Mouse (Mus musculus) layer of hippocampus, adult 2 months (tissue): ENCODE results near the gene Tub. TPM values are rescaled to one million over a fixed set of nuclear protein-coding genes. Genes with fewer than 3 reads are reported as not detected.

Experiments used
- DNase-seq, 2 experiments: peaks; one replicate each; pipeline ENCODE4 v3.0.0; 2022; ENCODE audit warnings: low spot score in 2 of 2
- H3K27ac ChIP-seq: fragments of 200-600 bp; 2 replicates; pipeline ENCODE4 v1.8.1; 2022
- H3K4me3 ChIP-seq: fragments of 200-600 bp; 2 replicates; pipeline ENCODE4 v1.8.1; 2022; ENCODE audit warnings: mild to moderate bottlenecking
- CTCF ChIP-seq: fragments of 200-600 bp; conservative IDR thresholded peaks from 2 replicates; pipeline ENCODE4 v1.8.1; 2022; ENCODE audit warnings: antibody characterized with exemption, mild to moderate bottlenecking, moderate library complexity
- long read RNA-seq, 2 experiments: library from polyadenylated mRNA; stranded (forward); transcript quantifications; one replicate each; pipeline ENCODE4 v2.0.0; 2021; ENCODE audit warnings: borderline mapping rate in 2 of 2
- total RNA-seq, 2 experiments: library from RNA; stranded (reverse); gene quantifications; 2 replicates each; pipeline ENCODE4 v1.2.3; 2021

Tub gene
- 100 to 1,000 TPM; 179 to 198 TPM for total RNA-seq
- long read RNA-seq, experiment 1, full-length matches to known transcripts, result 15 of 83 reads
- long read RNA-seq, experiment 1, partial matches to known transcripts, result 22 of 83 reads
- long read RNA-seq, experiment 1, other reads (novel, unspliced or antisense), result 46 of 83 reads
- long read RNA-seq, experiment 2, full-length matches to known transcripts, result 34 of 128 reads
- long read RNA-seq, experiment 2, partial matches to known transcripts, result 27 of 128 reads
- long read RNA-seq, experiment 2, other reads (novel, unspliced or antisense), result 67 of 128 reads

DNA sequence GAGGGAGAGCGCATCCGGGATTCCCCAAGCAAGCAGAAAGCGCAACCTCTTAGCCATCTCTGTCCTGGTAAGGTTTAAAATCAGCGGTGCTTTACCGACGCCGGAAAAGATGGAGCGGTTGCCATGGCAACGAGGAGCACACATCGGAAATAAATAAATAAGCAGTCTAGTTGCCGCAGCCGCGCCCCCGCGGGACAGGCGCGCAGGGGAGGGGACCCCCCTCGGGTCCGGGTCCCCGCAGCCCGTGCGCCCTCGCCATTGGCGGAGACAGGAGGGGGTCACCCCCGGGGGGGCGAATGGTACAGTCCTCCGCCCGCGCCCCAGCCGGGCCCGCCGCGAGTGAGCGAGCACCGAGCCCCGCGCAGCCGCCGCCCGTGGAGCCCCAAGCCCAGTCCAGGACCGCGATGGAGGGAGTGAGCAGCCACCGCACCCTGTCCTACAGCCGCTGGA is at the start of gene Tub:
Gene Tub (plus strand): TSS at position 27 of the 450 bp plus-strand sequence.
- peak; percentile 78 to 80 for DNase-seq
- Histone ChIP-seq H3K27ac (peak within 1 kb of the TSS; percentile 95), H3K4me3 (peak within 1 kb of the TSS; percentile 73)
- TF ChIP-seq CTCF, result no peak

DNA sequence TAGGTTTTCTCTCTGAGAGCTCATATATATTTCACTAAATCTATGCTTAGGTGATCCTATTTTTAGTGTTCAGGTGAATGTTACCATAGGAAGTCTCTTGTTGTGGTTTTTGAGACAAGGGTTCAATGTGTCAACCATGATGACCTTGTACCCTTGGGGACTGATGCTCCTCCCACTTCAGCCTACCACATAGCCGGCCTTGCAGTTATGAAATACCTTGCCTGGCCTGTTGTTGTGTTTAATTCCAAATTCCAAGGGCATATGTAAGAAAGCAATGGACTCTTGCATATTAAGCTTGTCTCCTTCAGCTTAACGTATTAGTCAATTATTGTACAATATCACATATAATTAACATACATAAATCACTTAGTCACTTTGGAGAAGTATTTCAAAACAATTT is 46.2 kb upstream of the Tub start:
- H3K4me3 ChIP-seq, result no peak overlapping the region
- no peak for TF ChIP-seq CTCF
- no peak for DNase-seq
- H3K27ac ChIP-seq, result no peak overlapping the region

DNA sequence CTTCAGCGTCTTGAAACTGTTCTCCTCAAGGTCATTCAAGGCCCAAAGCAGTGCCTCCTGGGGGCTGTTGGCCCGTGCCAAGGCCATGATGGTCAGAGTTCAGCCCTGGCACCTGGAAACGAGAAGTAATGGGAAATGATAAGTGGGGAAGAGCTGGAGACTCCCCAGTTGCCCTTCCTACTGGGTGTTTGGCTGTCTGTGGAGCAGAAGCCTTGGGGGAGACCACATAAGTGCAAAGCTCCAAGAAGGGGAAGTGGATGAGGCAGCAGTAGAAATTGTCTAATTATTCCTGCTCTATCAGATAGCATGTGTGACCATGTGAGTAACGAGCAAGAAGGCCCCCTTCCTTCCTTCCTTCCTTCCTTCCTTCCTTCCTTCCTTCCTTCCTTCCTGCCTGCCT is 23.1 kb upstream of the Tub start:
- Histone ChIP-seq H3K4me3 (no peak overlapping the region), H3K27ac (no peak overlapping the region)
- TF ChIP-seq CTCF, result no peak
- DNase-seq, result no peak

DNA sequence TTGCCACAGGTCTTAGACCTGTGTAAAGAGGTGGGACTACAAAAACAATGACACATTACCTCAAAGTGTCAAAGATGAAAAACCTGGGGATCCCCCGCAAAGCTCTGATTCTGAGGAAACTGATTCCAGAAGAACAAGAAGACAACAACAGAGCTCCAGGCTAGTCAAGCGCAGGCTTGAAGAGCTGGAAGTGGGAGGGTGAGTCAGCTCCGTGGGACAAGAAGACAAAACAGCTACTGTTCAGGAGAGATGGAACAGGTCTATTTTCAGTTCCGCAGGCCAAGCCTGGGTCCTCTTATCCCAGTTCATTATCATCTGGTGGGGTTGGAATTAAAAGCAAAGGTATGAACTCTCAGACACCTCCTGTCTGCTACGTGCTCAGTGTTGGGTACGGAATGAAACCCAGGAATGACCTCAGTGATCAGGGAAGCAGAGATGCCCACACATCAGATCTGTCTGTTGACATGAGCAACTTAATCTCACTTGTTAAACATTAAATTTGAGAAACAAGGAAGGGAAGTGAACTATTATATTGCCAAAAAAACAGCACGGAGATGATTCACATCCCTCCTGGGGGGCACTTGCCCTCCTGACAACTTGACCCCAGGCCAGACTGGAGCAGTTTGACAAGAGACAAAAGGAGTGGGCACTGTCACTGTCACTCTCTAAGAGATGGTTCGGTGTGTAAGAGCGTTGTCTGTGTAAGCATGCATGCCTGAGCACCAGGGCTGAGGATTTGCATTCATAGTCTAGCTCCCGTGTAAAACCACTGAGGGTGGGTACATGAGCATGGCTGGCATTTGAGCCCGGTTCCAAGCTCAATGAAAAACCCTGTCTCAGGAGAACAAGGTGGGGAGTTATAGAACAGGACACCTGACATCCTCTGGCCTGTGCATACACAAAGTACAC is 21.6 kb upstream of the Tub start:
- Histone ChIP-seq H3K4me3 (no peak overlapping the region), H3K27ac (no peak overlapping the region)
- TF ChIP-seq CTCF, result no peak
- no peak for DNase-seq

DNA sequence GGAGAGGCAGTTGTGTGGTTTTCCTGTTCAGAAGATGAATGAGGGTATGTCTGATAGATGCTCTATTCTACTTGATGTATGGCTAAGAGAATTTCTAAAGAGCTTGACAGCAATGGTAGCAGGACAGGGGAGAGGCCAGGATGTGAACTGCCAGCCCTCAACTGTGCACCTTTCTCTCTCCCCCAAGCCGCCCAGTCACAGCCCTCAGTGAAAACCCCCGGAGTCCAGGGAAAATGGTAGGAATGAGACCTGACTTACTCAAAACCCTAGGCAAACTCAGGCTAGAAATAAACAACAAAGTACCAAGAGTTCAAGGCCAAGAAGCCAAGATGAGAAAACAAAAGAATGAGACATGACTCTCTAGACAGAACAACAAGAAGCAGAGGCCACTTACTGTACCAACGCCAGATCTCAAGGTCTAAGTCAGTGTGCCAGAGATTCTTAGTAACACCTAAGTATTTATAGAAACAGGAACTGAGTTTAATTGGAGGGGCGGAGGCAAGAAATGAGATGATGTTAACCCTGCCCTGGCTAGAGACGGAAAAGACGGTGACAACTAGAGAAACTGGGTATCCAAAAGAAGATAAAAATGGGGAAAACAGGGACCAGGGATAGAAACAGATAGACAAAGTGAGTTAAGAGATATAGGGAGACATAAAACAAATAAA is 20.3 kb upstream of the Tub start, which contains the start of gene Nlrp10:
Gene Nlrp10 (minus strand): TSS at position 453 of the 668 bp plus-strand sequence.
- H3K4me3 ChIP-seq, result no peak within 1 kb of the TSS
- DNase-seq, result no peak
- no peak within 1 kb of the TSS for H3K27ac ChIP-seq
- TF ChIP-seq CTCF, result no peak

DNA sequence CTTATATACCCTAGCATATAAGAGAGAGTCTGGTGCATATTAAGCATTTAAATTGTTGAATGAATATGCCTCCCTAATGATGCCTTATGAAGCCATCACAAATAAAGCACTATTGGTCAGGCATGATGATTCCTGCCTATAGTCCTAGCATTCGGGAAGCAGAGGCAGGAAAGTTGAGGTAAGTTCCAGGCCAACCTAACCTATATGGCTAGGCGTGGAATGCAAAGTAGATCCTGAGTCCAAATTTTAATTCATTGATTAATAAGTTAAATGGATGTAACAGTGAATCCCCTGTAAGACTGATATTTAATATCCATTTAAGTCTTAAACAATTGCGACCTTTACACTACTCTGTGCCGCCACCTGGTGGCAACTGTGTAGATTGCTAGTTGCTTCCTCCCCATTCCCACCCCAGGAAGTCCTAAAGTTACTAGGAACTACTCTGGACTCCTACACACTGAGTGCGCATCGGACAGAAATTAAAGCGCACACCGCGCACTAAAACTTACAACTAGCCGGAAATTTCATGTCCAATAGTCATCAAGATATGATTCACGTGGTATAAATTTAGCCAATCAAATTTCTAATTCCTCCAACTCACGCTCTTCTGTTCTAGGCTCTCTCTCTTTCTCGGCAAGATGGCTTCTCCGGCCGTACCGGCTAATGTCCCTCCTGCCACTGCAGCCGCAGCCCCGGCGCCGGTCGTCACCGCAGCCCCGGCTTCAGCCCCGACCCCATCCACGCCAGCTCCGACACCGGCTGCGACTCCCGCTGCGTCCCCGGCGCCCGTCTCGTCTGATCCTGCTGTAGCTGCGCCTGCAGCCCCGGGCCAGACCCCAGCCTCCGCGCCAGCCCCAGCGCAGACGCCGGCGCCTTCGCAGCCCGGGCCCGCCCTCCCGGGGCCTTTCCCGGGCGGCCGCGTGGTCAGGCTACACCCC is 16.1 kb upstream of the Tub start, which contains the start of gene Eif3f:
Gene Eif3f (plus strand): TSS at position 624 of the 938 bp plus-strand sequence.
- peak; percentile 96 for TF ChIP-seq CTCF
- Histone ChIP-seq H3K4me3 (peak within 1 kb of the TSS; percentile 82), H3K27ac (peak within 1 kb of the TSS; percentile 88)
- peak; percentile 95 to 98 for DNase-seq

DNA sequence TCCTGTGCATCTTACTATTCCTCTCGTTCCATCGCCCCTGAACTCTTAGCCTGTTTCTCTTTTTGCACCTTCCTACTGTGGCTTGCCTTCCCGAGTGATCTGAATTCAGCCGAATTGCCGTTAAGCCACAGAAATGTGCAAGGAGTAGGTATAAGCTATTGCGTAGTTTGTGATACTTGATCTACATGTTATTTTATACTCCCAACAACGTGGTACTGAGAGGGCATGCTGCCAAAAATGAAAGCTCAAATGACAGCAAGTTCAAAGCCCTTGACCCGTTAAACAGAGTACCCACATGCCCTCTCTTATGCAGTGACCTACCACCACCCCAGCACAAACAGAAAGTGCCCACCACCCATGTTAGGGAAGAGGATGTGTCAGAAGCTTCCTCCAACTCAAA is 15.3 kb upstream of the Tub start:
- no peak for DNase-seq
- TF ChIP-seq CTCF, result no peak
- peak overlapping the region; percentile 88 for H3K27ac ChIP-seq
- peak overlapping the region; percentile 82 for H3K4me3 ChIP-seq

DNA sequence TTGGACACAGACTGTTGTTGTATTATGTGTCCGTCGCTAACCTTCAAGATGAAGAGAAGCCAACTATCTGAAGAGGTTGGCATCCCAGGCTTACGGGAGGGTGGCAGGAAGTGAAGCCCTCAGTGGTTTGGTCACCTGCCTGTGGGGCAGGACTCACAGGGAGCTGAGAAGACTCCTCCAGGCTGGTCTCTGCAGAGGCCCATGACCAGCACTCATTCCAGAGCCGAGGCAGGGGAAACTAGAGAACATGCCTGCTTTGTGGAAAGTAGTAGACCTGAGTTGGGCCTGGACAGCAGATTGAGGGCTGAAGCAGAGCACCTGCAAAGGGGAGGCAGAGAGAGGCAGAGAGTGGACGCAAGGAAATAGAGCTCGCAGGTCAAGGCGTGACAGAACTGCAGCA is 14.7 kb upstream of the Tub start:
- H3K27ac ChIP-seq, result no peak overlapping the region
- no peak for DNase-seq
- no peak for TF ChIP-seq CTCF

DNA sequence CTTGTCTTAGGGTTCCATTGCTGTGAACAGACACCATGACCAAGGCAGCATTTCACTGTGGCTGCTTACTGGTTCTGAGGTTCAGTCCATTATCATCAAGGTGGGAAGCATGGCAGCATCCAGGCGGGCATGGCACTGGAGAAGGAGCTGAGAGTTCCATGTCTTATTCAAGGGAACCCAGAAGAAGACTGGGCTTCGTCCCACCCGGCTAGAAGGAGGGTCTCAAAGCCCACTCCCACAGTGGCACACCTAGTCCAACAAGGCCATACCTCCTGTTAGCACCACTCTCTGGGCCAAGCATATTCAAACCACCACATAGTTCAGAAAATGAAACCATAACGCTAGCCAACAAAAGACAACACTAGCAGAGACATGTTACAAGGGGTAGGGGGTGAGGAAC is 13.5 kb upstream of the Tub start:
- no peak overlapping the region for H3K4me3 ChIP-seq
- no peak for TF ChIP-seq CTCF
- no peak for DNase-seq
- H3K27ac ChIP-seq, result no peak overlapping the region

More for the DNA sequence above, 14.7 kb upstream of the Tub start:
- H3K4me3 ChIP-seq, result peak overlapping the region; percentile 82

DNA sequence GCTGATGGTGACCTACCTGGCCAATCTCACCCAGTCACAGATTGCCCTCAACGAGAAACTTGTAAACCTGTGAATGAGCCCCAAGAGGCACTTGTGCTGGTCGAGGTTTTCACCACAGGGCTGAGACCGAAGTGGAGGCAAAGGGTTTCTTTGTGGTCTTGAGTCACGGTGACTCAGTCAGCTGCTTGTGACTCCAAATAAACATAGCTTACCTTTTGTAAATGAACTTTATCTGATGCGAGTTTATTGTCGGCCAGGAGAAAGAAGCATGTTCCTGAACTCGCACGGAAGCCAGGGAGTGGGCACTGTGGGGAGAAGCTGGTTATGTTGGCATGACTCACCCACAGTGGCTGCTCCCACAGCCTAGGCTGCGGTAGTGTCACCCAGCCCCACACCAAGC is 8.7 kb upstream of the Tub start:
- Histone ChIP-seq H3K4me3 (no peak overlapping the region), H3K27ac (no peak overlapping the region)
- no peak for DNase-seq
- no peak for TF ChIP-seq CTCF

DNA sequence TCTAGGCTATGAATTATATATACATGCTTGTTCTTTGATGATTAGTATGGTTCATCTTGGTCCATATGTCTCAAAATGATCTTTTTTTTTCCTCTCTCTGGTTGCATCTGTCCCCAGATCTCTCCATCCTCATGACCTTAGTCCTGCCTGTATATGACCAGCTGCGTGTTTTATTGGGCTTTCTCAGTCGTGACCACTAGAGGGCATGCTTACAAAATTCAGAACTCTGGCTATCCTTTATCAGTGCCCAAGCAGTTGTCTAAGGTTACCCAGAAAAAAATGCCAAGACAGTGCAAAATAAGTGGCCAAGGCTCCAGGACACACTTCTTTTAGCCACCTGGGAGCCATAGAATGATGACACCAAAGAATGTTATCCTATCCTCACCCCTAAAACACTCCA is 6.1 kb upstream of the Tub start:
- peak; percentile 63 to 67 for DNase-seq
- Histone ChIP-seq H3K4me3 (no peak overlapping the region), H3K27ac (no peak overlapping the region)
- TF ChIP-seq CTCF, result peak; percentile 88

DNA sequence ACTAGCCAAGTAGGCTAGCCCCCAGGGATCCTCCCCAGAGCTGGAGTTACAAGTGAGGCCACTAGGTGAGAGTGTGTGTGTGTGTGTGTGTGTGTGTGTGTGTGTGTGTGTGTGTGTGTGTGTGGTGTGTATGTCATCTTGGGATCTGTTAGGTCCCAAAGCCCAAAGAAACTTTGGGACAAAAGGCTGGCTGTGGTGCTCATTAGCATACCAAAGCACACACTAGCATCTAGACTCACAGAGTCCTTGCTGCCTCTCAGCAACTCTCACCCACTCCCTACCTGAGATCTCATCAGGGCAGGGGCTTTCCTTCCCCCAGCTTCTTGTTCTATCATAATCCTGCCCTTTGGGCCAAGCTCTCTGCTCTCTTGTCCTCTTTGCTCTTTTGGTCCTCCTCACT is 1.5 kb upstream of the Tub start:
- no peak overlapping the region for H3K27ac ChIP-seq
- TF ChIP-seq CTCF, result no peak
- DNase-seq, result no peak
- no peak overlapping the region for H3K4me3 ChIP-seq
